ENCODE assay signal across 10 mouse cellular contexts in genomic region chr9:65041430-65041829, GRCm38 (mm10). TPM values are rescaled to one million over a fixed set of nuclear protein-coding genes. Genes with fewer than 3 reads are reported as not detected.
DNase-seq lines count a peak whose midpoint lies in the region; ATAC-seq and TF ChIP-seq lines count a peak whose summit lies in the region.
"Had no signal": no experiment of that assay in that cellular context is flagged by ENCODE, and none has a peak within 500 bp of the region (broad histone marks: within the 10 kb centered on the region; RNA-seq: fewer than 3 reads in every experiment).

No protein-coding gene starts in this region.

- H3K4me1 ChIP-seq in kidney, adult 2 months (ENCODE audit: control insufficient read depth, insufficient read depth, low read length) = no peaks in the 10 kb centered on the region
- H3K4me1 ChIP-seq in kidney, embryonic 14.5 days (ENCODE audit: control insufficient read depth, insufficient read depth, low read length) = no peaks in the 10 kb centered on the region
- no peaks in the 10 kb centered on the region for H3K4me1 ChIP-seq in ES-Bruce4 (ENCODE audit: control insufficient read depth, insufficient read depth, low read length)
- H3K4me1 ChIP-seq: midbrain, embryonic 12.5 days had no signal

- no peak overlapping the region for H3K4me2 ChIP-seq in kidney, embryonic 14.5 days (replicated peaks; ENCODE audit: low read depth, low read length)
- H3K4me2 ChIP-seq: midbrain, embryonic 12.5 days had no signal

- DNase-seq in kidney, adult 2 months = no peak
- peak; percentile 52 for DNase-seq in B cell, adult 2 months
- DNase-seq in urinary bladder, postnatal 14 days (ENCODE audit: low spot score) = no peak
- DNase-seq in layer of hippocampus, postnatal 10 days (ENCODE audit: low spot score in 2 of 2) = no peak
- DNase-seq: adrenal gland, adult 8-10 months; layer of hippocampus, adult 9-11 months had no signal

- H3K27me3 ChIP-seq in kidney, adult 2 months (replicated peaks; ENCODE audit: control insufficient read depth, insufficient read depth, low read length) = no peaks in the 10 kb centered on the region
- no peaks in the 10 kb centered on the region for H3K27me3 ChIP-seq in kidney, embryonic 14.5 days (ENCODE audit: control insufficient read depth, insufficient read depth, low read length)
- H3K27me3 ChIP-seq in ES-Bruce4 (ENCODE audit: control insufficient read depth, insufficient read depth, low read length, poor library complexity, severe bottlenecking) = no peaks in the 10 kb centered on the region
- H3K27me3 ChIP-seq: midbrain, embryonic 12.5 days had no signal

- WGBS in kidney, adult 2 months = over 99% methylated on average over 5 of the region's 5 CpGs
- WGBS in kidney, embryonic 14.5 days = 95% methylated on average over 5 of the region's 5 CpGs

- peaks cover 20% of the 10 kb centered on the region for H3K36me3 ChIP-seq in kidney, adult 2 months (ENCODE audit: control insufficient read depth, insufficient read depth, low read length)
- peaks cover 70% of the 10 kb centered on the region for H3K36me3 ChIP-seq in kidney, embryonic 14.5 days (ENCODE audit: control insufficient read depth, insufficient read depth, low read length)
- H3K36me3 ChIP-seq in ES-Bruce4 (ENCODE audit: control insufficient read depth, insufficient read depth, low read length, poor library complexity, severe bottlenecking) = peaks cover 32% of the 10 kb centered on the region

- TF ChIP-seq POLR2A in kidney, adult 2 months (IDR thresholded peaks at IDR 0.05; ENCODE audit: low read depth, low read length) = no peak
- TF ChIP-seq POLR2A in ES-Bruce4 (IDR thresholded peaks at IDR 0.05; ENCODE audit: insufficient read depth, low read length) = no peak

- no peak overlapping the region for H3K27ac ChIP-seq in kidney, adult 2 months (ENCODE audit: insufficient read depth, low read depth, low read length)
- H3K27ac ChIP-seq in kidney, embryonic 14.5 days (ENCODE audit: low read depth, low read length) = no peak overlapping the region
- no peak overlapping the region for H3K27ac ChIP-seq in ES-Bruce4 (ENCODE audit: insufficient read depth, low read length)
- H3K27ac ChIP-seq: midbrain, embryonic 12.5 days had no signal

- no peak for ATAC-seq in kidney, embryonic 14.5 days (ENCODE audit: low FRiP score, low TSS enrichment)
- 0 out of 2 replicates have a peak, but pooled peaks have one; percentile 46 for ATAC-seq in erythroid progenitor cell, adult 5-6 weeks (replicated peaks; ENCODE audit: low FRiP score, poor library complexity, severe bottlenecking)

- TF ChIP-seq EP300 in ES-Bruce4 (IDR thresholded peaks at IDR 0.05; ENCODE audit: insufficient read depth, low read depth, low read length) = no peak

- peak; percentile 33; the same call in 1 of the 2 replicates for TF ChIP-seq CTCF in kidney, adult 2 months (conservative IDR thresholded peaks at IDR 0.05; ENCODE audit: insufficient read depth, insufficient read length, low read depth, low read length)
- TF ChIP-seq CTCF in ES-Bruce4 (IDR thresholded peaks at IDR 0.05; ENCODE audit: low read depth, low read length) = peak; percentile 13

- H3K4me3 ChIP-seq in kidney, adult 2 months (ENCODE audit: insufficient read depth, low read depth, low read length) = no peak overlapping the region
- H3K4me3 ChIP-seq in kidney, embryonic 14.5 days (ENCODE audit: low read length) = no peak overlapping the region
- no peak overlapping the region for H3K4me3 ChIP-seq in ES-Bruce4 (ENCODE audit: low read depth, low read length)
- H3K4me3 ChIP-seq: midbrain, embryonic 12.5 days had no signal

- no peak overlapping the region for H3K9ac ChIP-seq in kidney, embryonic 14.5 days (ENCODE audit: low read depth, low read length)
- H3K9ac ChIP-seq in ES-Bruce4 (ENCODE audit: low read depth, poor library complexity, severe bottlenecking) = no peak overlapping the region
- H3K9ac ChIP-seq: midbrain, embryonic 12.5 days had no signal

- H3K9me3 ChIP-seq in kidney, embryonic 14.5 days (ENCODE audit: control insufficient read depth, low read length) = no peaks in the 10 kb centered on the region
- no peaks in the 10 kb centered on the region for H3K9me3 ChIP-seq in ES-Bruce4 (replicated peaks; ENCODE audit: control insufficient read depth, insufficient read depth, low read length, poor library complexity, severe bottlenecking)
- H3K9me3 ChIP-seq: midbrain, embryonic 12.5 days had no signal

RNA-seq across cellular contexts. Expression of gene Dpp8, which starts 9.2 kb away (rescaled TPM):
- 41.6 and 45.3 TPM in 2 replicates for polyA plus RNA-seq in kidney, adult 2 months (2012; rRNA removed)
- 20.7 and 29.9 TPM in 2 replicates for polyA plus RNA-seq in kidney, embryonic 14.5 days (2014; fragmentation: Nextera tagmentation; extraction: Ambion mirVana)
- polyA plus RNA-seq in ES-Bruce4 (2011; ENCODE audit: insufficient read depth, insufficient read length, low read depth, missing spikeins) = 44.5 and 45.2 TPM in 2 replicates
- total RNA-seq in erythroid progenitor cell, adult 5-6 weeks (2015; ENCODE audit: low replicate concordance) = 70.3 and 82.6 TPM in 2 replicates
- 110 and 113 TPM in 2 replicates for total RNA-seq in erythroid progenitor cell, adult 5-6 weeks (2017; ENCODE audit: low replicate concordance)
- 100 to 1,000 TPM; 134 to 140 TPM for total RNA-seq in layer of hippocampus, postnatal 10 days (2021)

RNA-seq across cellular contexts. Expression of gene Hacd3, which starts 19.9 kb away (rescaled TPM):
- polyA plus RNA-seq in kidney, adult 2 months (2012; rRNA removed) = 36.9 and 37.5 TPM in 2 replicates
- polyA plus RNA-seq in kidney, embryonic 14.5 days (2014; fragmentation: Nextera tagmentation; extraction: Ambion mirVana) = 45.6 and 85.6 TPM in 2 replicates
- polyA plus RNA-seq in ES-Bruce4 (2011; ENCODE audit: insufficient read depth, insufficient read length, low read depth, missing spikeins) = 31.2 and 31.6 TPM in 2 replicates
- total RNA-seq in erythroid progenitor cell, adult 5-6 weeks (2015; ENCODE audit: low replicate concordance) = 11.5 and 15.9 TPM in 2 replicates
- total RNA-seq in erythroid progenitor cell, adult 5-6 weeks (2017; ENCODE audit: low replicate concordance) = 18.2 and 20.8 TPM in 2 replicates
- 100 to 1,000 TPM; 154 to 163 TPM for total RNA-seq in layer of hippocampus, postnatal 10 days (2021)

RNA-seq across cellular contexts. Expression of gene Igdcc4, which starts 59.9 kb away (rescaled TPM):
- 0.57 and 0.83 TPM in 2 replicates for polyA plus RNA-seq in kidney, adult 2 months (2012; rRNA removed)
- polyA plus RNA-seq in kidney, embryonic 14.5 days (2014; fragmentation: Nextera tagmentation; extraction: Ambion mirVana) = 12.7 and 16.4 TPM in 2 replicates
- polyA plus RNA-seq in ES-Bruce4 (2011; ENCODE audit: insufficient read depth, insufficient read length, low read depth, missing spikeins) = 15.5 and 17.5 TPM in 2 replicates
- not detected in 2 replicates for total RNA-seq in erythroid progenitor cell, adult 5-6 weeks (2015; ENCODE audit: low replicate concordance)
- not detected in 2 replicates for total RNA-seq in erythroid progenitor cell, adult 5-6 weeks (2017; ENCODE audit: low replicate concordance)
- total RNA-seq in layer of hippocampus, postnatal 10 days (2021) = 10 to 100 TPM; 37.7 to 44.7 TPM

Comparison
In these comparisons a context has a peak if more than half of its experiments do, and no peak if none do; other contexts are left out.
1. DNase-seq: peak in B cell, adult 2 months (2 of 2); none in kidney, adult 2 months (single experiment), urinary bladder, postnatal 14 days (single experiment) and layer of hippocampus, postnatal 10 days (0 of 2).